Mouse (Mus musculus): ENCODE results near the gene Batf3.

GRCm38 (mm10) chr1:191124288-191124687, 26.6 kb downstream of the Batf3 start:
- TF ChIP-seq CTCF (conservative IDR thresholded peaks at IDR 0.05; ENCODE audit: low read length) (no peak), POU5F1 (IDR thresholded peaks at IDR 0.05; ENCODE audit: borderline replicate concordance, low read length) (no peak)

All from E14TG2a.4 (cell line).